Mouse (Mus musculus) megakaryocyte progenitor cell, adult 5-6 weeks (primary cell): ENCODE measurements around the gene Ntmt1. TPM values are rescaled to one million over a fixed set of nuclear protein-coding genes. Genes with fewer than 3 reads are reported as not detected.

Experiments
- ATAC-seq: replicated peaks from 2 replicates; pipeline ENCODE4 v1.8.0; 2016; ENCODE audit warnings: mild to moderate bottlenecking, moderate TSS enrichment, inconsistent platforms; ENCODE audit not compliant: poor library complexity
- total RNA-seq, 2 experiments: library from RNA; stranded (forward) in 1 of 2; stranded (reverse) in 1 of 2; fragments of 157-497, 149-512 nt in 1 of 2; fragments of 200-1000 nt in 1 of 2; gene quantifications; 2 replicates each; pipeline versions ENCODE4 v1.2.3 to v1.2.4; 2015 to 2017

The Ntmt1 gene
- total RNA-seq, 2 experiments from 2014 or later = 19.9 to 20.2 TPM

DNA sequence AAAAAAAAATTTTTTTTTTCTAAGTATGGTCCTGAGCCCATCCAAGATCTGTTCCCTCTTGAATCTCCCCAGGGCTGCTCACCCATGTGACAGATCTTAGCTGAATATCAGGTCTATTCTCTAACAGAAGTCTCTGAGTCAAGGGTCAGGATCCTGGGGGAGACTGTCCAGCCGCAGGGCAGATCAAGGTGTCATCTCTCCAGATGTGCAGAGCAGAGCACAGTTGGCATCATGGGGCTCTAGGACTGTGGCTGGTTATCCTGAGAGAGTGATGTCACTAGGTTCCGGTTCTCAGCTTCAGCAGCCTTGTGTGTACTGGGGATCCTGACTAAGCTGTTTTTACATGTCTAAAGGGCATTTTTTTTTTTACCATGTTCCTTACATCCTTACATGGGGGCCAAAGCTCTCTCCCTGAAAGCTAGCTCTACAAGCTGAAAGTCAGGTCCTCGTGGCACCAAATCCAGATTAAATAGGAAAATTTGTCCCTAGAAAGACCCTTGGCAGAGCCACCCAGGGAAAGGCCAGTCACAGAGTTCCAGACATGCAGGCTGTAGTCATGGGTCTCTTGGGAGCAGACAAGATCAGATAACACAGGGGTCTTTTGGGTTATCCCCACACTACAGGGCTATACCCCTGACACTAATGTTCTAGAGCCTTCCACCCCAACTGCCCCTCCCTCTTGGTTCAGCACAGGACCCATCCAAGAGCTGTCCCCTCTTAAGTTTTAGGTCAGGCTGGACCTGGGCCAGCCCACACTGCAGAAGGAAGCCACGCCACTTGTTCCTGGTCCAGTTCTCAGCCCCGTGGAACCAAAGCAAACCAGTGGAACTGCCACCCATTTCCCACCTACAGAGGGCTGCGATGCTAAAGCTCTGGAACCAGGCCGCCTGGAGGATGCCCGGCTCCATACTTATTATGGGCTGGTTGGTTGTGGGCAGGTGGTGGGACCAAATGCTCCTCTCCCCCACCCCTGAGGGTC lies 25.0 kb upstream of the Ntmt1 start:
- 0 out of 2 replicates have a peak, but pooled peaks have one; percentile 5 for ATAC-seq

DNA sequence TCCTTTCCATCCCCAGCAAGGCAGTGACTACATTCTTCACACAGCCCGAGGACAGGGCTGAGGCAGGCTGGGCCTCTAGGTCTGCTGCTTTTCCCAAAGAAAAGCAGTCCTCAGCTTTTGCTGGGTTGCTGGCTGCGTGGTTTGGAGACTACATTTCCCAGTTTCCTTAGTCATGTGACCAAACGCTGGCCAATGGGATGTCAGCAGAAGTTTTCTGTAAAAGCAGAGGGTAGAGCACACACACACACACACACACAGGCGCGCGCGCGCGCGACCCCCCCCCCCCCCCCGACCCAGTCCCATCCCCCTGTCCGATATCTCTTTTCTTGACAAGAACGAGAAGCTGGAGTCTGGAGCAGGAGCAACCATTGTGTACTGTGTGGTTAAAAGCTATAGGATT lies 24.3 kb upstream of the Ntmt1 start:
- peak; percentile 63 for ATAC-seq

- ATAC-seq = 0 out of 2 replicates have a peak, but pooled peaks have one; percentile 41
Measured at GRCm38 (mm10) chr2:30784078-30784994, 23.3 kb upstream of the Ntmt1 start.

DNA sequence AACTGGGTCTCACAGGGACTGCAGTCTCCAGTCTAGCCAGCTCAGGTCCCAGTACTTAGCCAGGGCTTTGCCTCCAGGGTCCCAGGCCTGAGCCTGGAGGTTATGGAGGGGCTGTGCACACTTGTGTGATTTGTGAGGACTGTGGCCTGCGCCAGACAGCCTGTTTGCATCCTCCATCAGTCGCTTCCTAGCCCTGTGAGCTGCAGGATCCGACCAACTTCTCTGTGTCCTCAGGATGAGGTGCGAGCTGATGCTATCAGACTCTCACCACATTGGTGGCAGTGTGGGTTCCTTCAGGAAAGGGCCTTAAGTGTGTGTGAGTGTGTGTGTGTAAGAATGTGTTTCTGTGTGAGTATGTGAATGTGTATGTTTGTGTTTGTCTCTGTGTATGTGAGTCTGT lies 20.2 kb upstream of the Ntmt1 start:
- no peak for ATAC-seq

DNA sequence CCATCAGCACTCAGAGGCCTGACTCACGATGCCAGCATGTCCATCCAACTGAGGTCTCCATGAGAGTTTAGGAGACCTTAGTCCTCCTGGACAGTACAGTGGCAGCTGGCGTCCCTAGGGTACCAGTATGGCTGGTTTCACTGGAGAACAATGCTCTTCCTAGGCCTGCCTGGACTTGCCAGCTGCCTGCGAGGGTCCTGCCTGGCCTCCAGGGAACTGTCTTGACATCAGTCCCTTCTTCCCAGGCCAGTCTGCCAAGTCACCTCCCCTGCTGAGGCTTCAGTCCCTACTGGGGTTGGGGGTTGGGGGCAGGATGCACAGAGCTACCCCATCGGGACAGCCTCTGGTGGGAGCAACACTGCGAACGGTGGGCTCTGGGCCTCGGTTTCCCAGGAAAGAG lies 15.6 kb upstream of the Ntmt1 start:
- ATAC-seq = no peak

- ATAC-seq = peak; percentile 83
Measured at GRCm38 (mm10) chr2:30794179-30795108, 13.2 kb upstream of the Ntmt1 start.

- no peak for ATAC-seq
Measured at GRCm38 (mm10) chr2:30795271-30795888, 12.2 kb upstream of the Ntmt1 start.

GRCm38 (mm10) chr2:30795889-30796275 lies 11.7 kb upstream of the Ntmt1 start:
- ATAC-seq = no peak

DNA sequence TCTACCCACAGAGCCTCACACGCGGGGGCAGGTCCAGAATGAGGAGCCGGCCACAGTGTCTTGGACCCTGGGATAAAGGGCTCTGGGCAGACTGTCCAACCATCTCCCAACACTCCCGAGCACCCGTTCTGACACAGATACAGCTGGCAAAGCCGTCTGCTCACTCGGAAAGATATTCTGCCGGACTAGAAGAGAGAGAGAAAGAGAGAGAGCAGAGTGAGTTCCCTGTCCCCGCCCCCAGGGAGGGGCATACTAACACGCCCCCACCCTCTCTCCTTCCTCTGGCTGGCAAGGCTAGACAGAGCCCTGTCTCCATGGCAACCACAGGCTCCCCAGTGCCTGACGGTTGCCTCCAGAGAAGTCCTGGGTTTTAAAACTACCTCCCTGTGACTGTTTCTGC lies 11.2 kb upstream of the Ntmt1 start:
- ATAC-seq = peak; percentile 77

- no peak for ATAC-seq
Measured at GRCm38 (mm10) chr2:30799456-30799855, 8.2 kb upstream of the Ntmt1 start.

GRCm38 (mm10) chr2:30800671-30801066 lies 7.0 kb upstream of the Ntmt1 start:
- ATAC-seq = no peak

DNA sequence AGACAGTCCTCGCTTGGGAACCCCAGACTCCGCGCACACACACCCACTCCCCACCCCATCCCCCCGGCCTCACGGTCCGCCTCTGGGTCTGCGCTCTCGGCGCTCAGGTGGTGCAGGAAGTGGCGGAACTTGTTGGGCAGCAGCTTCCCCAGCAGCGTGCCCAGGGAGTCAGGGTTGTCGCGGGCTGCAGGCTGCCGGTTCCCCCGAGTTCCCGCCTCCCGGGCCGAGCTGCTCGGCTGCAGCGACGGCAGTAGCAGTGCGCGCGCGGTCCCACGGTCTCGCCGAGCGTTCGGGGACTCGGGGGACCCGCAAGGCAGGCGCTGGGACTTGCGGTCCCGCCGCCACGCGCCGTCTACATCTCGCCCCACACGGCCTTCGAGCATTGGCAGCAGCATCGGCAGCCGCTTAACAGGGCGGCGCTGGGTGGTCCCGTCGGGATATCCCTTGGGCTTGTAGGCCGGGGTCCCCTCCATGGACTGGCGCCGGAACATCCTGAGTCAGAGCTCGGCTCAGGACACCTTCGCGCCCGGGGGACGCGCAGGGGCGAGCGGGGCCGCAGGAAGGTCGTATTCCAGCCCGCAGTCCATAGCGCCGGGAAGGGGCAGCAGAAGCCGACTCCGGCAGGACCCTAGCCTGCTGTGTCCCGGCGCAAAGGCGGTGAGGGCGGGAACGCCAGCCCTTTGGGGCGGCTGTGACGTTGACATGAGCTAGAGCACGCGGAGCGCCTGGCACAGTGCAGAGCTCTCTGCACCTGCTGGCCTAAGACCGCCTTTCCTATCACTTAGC lies 6.4 kb upstream of the Ntmt1 start:
- peak; percentile 71 for ATAC-seq

DNA sequence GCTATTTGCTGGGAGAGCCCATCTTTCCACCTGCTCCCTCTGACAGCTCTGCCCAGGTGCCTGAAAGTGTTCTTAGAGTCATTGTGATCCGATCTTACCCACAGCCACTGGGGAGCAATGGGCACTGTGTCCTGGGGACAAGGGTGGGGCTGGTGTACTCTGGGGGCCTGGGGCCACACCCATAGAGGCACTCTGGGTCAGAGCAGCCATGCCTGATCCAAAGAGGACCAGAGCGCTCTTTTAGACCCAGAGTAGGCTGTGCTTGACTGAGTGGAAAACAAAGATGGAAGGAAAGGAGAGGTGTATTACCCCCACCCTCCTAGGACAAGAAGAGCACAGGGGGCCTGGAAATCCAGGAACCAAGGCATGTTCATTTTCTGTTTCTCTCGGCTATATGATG lies 4.0 kb upstream of the Ntmt1 start, which contains the start of gene 1700001O22Rik:
Gene 1700001O22Rik (minus strand): TSS at position 58 of the 400 bp plus-strand sequence.
- no peak for ATAC-seq

GRCm38 (mm10) chr2:30805983-30806382 lies 1.6 kb upstream of the Ntmt1 start:
- ATAC-seq = no peak

- peak; percentile 6; the same call in 1 of the 2 replicates for ATAC-seq
Measured at GRCm38 (mm10) chr2:30807147-30807647, 429 bp upstream of the Ntmt1 start.

- ATAC-seq = no peak
Measured at GRCm38 (mm10) chr2:30808296-30808655, 650 bp downstream of the Ntmt1 start.

- no peak for ATAC-seq
Measured at GRCm38 (mm10) chr2:30809503-30809902, 1.9 kb downstream of the Ntmt1 start.

DNA sequence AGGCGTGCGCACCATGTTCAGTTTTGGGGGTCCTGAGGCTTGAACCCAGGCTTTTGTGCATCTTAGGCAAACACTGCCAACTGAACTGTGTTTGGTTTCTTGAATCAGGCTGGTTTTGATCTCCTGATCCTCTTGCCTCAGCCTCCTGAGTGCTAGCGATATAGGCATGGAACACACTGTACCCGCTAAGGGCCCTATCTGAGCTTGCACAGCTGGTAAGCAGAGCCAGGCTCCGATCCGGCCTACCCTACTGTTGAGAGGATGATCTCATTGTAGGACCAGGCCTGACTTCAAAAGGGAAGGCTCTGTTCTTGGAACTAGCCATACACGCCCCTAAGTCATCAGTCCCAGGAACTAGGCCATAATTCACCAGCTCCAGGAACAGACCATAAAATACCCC lies 2.9 kb downstream of the Ntmt1 start:
- no peak for ATAC-seq

- no peak for ATAC-seq
Measured at GRCm38 (mm10) chr2:30816383-30816782, 8.8 kb downstream of the Ntmt1 start.
